Mouse (Mus musculus) embryonic facial prominence, embryonic 15.5 days (tissue): ENCODE data around the gene Uncx. TPM values are rescaled to one million over a fixed set of nuclear protein-coding genes. Genes with fewer than 3 reads are reported as not detected.
A peak's percentile ranks its signal among the peaks of the same experiment; 100 is the strongest.

Source experiments
- ATAC-seq: fragments of 200-750 bp; cut with Nextera tagmentation; 2 replicates; pipeline ENCODE4 v1.8.0; 2017; ENCODE audit warnings: low read depth, moderate TSS enrichment; ENCODE audit not compliant: insufficient number of reproducible peaks, low FRiP score, low TSS enrichment
- H3K27ac ChIP-seq: fragments of 300-500 bp; sonication (generic); replicated peaks from 2 replicates; pipeline ENCODE4 v1.5.1; 2015; ENCODE audit warnings: mild to moderate bottlenecking, inconsistent platforms
- H3K27me3 ChIP-seq: fragments of 300-500 bp; sonication (generic); 2 replicates; pipeline ENCODE4 v1.6.1; 2015; ENCODE audit warnings: inconsistent platforms
- H3K36me3 ChIP-seq: fragments of 300-500 bp; sonication (generic); 2 replicates; pipeline ENCODE4 v1.6.1; 2015; ENCODE audit warnings: mild to moderate bottlenecking, inconsistent platforms
- H3K4me1 ChIP-seq: fragments of 300-500 bp; sonication (generic); 2 replicates; pipeline ENCODE4 v1.6.1; 2015; ENCODE audit warnings: inconsistent platforms
- H3K4me2 ChIP-seq: fragments of 300-500 bp; sonication (generic); replicated peaks from 2 replicates; pipeline ENCODE4 v1.6.1; 2015; ENCODE audit warnings: mild to moderate bottlenecking, inconsistent platforms
- H3K4me3 ChIP-seq: fragments of 300-500 bp; sonication (generic); replicated peaks from 2 replicates; pipeline ENCODE4 v1.5.1; 2015; ENCODE audit warnings: mild to moderate bottlenecking, inconsistent platforms
- H3K9ac ChIP-seq: fragments of 300-500 bp; sonication (generic); 2 replicates; pipeline ENCODE4 v1.6.1; 2015; ENCODE audit warnings: inconsistent platforms
- H3K9me3 ChIP-seq: fragments of 300-500 bp; sonication (generic); replicated peaks from 2 replicates; pipeline ENCODE4 v1.6.1; 2016; ENCODE audit warnings: inconsistent platforms
- WGBS: fragments of 180-500 bp; shearing (Covaris S2); methylation state at CpG from one replicate; pipeline ENCODE4 v1.1.7; 2015; 5-methylcytosine and 5-hydroxymethylcytosine counted together
- polyA plus RNA-seq: library from polyadenylated mRNA; unstranded; fragments of >200 nt; fragmentation: Nextera tagmentation; extraction: Ambion mirVana; gene quantifications from 2 replicates; pipeline ENCODE4 v1.2.1, GENCODE M21; 2015

Uncx gene
- polyA plus RNA-seq, 1 experiment from 2014 or later: 9.8 TPM

GRCm38 (mm10) chr5:139543650-139544270 lies 466 bp downstream of the Uncx start:
- H3K27me3 ChIP-seq: peaks cover 97% of the 10 kb centered on the region
- no peak for ATAC-seq
- H3K9ac ChIP-seq: no peak overlapping the region
- no peaks in the 10 kb centered on the region for H3K9me3 ChIP-seq
- peaks cover 35% of the 10 kb centered on the region for H3K4me1 ChIP-seq
- peak overlapping the region; percentile 22 for H3K4me3 ChIP-seq
- H3K36me3 ChIP-seq: no peaks in the 10 kb centered on the region
- under 1% methylated on average over 71 of the region's 71 CpGs for WGBS
- no peak overlapping the region for H3K27ac ChIP-seq
- H3K4me2 ChIP-seq: peak overlapping the region; percentile 28; the same call in 1 of the 2 replicates

- H3K9me3 ChIP-seq: no peaks in the 10 kb centered on the region
- H3K4me3 ChIP-seq: 0 out of 2 replicates have a peak overlapping the region, but pooled peaks have one; percentile 4
- H3K27ac ChIP-seq: no peak overlapping the region
- no peak overlapping the region for H3K4me2 ChIP-seq
- WGBS: 1% methylated on average over 54 of the region's 54 CpGs
- H3K4me1 ChIP-seq: peaks cover 35% of the 10 kb centered on the region
- peaks cover 97% of the 10 kb centered on the region for H3K27me3 ChIP-seq
- ATAC-seq: no peak
- H3K36me3 ChIP-seq: no peaks in the 10 kb centered on the region
- H3K9ac ChIP-seq: no peak overlapping the region
Measured at GRCm38 (mm10) chr5:139544271-139545135, 1.2 kb downstream of the Uncx start.

DNA sequence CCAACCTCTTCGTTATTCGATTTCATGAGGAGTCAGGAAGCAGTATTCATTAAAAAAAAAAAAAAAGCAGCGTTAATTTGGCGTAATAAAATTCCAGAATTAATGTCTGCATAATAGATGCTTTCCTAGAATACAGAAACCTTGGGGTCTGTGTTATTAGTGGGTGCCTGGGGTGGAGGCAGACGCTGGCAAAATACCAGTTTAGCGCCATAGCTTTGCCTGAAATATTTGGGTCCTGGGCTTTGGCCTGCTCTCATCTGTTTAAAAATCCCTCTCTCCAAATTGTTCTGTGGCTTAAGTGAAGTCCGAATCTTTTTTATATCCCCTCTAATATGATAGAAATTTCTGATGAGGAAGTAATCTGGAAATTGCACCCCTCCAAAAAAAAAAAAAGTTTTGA lies 1.9 kb downstream of the Uncx start:
- 6% methylated on average over 7 of the region's 7 CpGs for WGBS
- H3K27me3 ChIP-seq: peaks cover 98% of the 10 kb centered on the region
- H3K4me3 ChIP-seq: no peak overlapping the region
- H3K27ac ChIP-seq: no peak overlapping the region
- H3K36me3 ChIP-seq: no peaks in the 10 kb centered on the region
- ATAC-seq: no peak
- H3K9ac ChIP-seq: no peak overlapping the region
- peaks cover 34% of the 10 kb centered on the region for H3K4me1 ChIP-seq
- no peak overlapping the region for H3K4me2 ChIP-seq
- H3K9me3 ChIP-seq: no peaks in the 10 kb centered on the region

DNA sequence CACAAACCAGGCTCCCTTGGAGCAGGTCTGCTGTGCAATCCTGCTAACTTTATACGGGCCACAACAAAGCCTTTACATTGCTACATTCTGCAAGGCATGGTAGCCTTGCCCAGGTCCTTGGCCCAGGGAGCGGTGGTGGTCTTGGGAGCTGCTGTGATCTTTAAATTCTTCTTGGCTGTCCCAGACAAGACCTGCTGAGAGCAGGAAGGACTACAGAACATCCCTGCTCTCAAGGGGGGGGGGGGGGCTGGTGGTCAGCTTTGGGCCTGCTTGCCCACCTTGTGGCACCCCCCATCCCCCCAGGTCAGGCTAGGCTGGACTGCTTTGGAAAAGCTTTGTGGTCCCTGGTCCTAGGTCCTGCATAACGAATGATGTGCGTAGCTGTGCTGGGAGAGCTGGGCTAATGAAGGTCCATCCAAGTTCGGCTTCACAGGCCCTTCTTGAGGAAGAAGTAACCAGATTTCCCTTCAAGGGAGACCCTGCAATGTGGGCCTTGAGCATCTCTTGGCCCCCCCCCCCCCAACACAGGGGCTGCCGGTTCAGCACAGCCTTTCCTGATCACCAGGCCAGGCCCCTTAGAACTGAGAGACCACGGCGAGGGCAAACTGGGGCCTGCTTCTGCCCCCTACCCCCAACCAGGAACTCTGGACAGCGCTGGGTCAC lies 2.5 kb downstream of the Uncx start:
- Histone ChIP-seq H3K4me1 (peaks cover 28% of the 10 kb centered on the region), H3K4me2 (no peak overlapping the region), H3K27me3 (peaks cover 98% of the 10 kb centered on the region), H3K36me3 (no peaks in the 10 kb centered on the region), H3K9ac (no peak overlapping the region), H3K4me3 (no peak overlapping the region), H3K9me3 (no peaks in the 10 kb centered on the region), H3K27ac (no peak overlapping the region)
- WGBS: 10% methylated on average over 9 of the region's 9 CpGs
- no peak for ATAC-seq

GRCm38 (mm10) chr5:139546336-139546770 lies 3.1 kb downstream of the Uncx start:
- WGBS: under 1% methylated on average over 26 of the region's 26 CpGs
- H3K4me2 ChIP-seq: no peak overlapping the region
- H3K4me1 ChIP-seq: peaks cover 26% of the 10 kb centered on the region
- H3K9me3 ChIP-seq: no peaks in the 10 kb centered on the region
- peaks cover 98% of the 10 kb centered on the region for H3K27me3 ChIP-seq
- H3K9ac ChIP-seq: no peak overlapping the region
- no peaks in the 10 kb centered on the region for H3K36me3 ChIP-seq
- no peak for ATAC-seq
- H3K4me3 ChIP-seq: no peak overlapping the region
- no peak overlapping the region for H3K27ac ChIP-seq

DNA sequence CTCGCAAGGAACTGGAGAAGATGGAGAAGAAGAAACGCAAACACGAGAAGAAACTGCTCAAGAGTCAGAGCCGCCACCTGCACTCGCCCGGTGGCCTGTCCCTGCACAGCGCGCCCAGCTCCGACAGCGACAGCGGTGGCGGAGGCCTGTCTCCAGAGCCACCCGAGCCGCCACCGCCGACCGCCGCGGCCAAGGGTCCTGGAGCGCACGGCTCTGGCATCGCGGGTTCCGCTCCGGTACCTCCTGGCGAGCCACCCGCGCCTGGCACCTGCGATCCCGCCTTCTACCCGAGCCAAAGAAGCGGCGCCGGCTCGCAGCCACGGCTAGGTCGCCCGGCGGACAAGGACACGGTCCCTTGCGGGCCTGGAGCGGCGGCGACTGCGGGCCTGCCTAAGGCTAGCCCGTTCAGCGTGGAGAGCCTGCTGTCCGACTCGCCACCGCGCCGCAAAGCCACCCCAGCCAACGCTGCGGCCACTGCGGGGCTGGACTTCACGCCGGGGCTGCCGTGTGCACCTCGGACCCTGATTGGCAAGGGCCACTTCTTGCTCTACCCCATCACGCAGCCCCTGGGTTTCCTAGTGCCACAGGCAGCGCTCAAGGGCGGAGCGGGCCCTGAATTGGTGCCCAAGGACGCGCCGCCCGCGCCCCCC lies 3.6 kb downstream of the Uncx start:
- H3K9ac ChIP-seq: no peak overlapping the region
- H3K4me2 ChIP-seq: no peak overlapping the region
- WGBS: under 1% methylated on average over 65 of the region's 68 CpGs
- ATAC-seq: no peak
- no peaks in the 10 kb centered on the region for H3K36me3 ChIP-seq
- peaks cover 26% of the 10 kb centered on the region for H3K4me1 ChIP-seq
- H3K27me3 ChIP-seq: peaks cover 98% of the 10 kb centered on the region
- H3K27ac ChIP-seq: no peak overlapping the region
- no peaks in the 10 kb centered on the region for H3K9me3 ChIP-seq
- peak overlapping the region; percentile 11; the same call in 1 of the 2 replicates for H3K4me3 ChIP-seq

DNA sequence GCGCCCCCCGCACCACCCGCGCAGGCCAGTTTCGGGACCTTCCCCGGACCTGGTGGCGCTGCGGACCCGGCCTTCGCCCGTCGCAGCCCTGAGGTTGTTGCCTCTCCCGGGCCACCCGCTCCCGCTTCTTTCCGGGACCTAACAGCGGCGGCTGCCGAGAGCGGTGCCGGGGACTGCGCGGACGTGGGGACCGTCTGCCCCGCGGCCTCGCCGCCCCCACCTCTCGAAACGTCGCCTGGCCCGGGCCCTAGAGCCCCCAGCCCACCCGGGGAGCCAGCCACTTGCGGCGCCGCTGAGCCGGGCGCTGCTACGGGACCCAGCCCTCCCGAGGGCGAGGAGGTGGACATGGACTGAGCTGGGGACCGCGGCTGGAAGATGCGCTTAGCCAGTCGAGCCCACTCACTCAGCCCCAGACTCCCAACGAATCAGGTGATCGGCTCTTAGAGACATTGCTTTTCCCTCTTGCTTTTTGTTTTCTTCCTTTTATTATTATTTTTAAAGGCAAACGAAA lies 4.2 kb downstream of the Uncx start:
- Histone ChIP-seq H3K4me3 (peak overlapping the region; percentile 11; the same call in 1 of the 2 replicates), H3K27ac (no peak overlapping the region)

DNA sequence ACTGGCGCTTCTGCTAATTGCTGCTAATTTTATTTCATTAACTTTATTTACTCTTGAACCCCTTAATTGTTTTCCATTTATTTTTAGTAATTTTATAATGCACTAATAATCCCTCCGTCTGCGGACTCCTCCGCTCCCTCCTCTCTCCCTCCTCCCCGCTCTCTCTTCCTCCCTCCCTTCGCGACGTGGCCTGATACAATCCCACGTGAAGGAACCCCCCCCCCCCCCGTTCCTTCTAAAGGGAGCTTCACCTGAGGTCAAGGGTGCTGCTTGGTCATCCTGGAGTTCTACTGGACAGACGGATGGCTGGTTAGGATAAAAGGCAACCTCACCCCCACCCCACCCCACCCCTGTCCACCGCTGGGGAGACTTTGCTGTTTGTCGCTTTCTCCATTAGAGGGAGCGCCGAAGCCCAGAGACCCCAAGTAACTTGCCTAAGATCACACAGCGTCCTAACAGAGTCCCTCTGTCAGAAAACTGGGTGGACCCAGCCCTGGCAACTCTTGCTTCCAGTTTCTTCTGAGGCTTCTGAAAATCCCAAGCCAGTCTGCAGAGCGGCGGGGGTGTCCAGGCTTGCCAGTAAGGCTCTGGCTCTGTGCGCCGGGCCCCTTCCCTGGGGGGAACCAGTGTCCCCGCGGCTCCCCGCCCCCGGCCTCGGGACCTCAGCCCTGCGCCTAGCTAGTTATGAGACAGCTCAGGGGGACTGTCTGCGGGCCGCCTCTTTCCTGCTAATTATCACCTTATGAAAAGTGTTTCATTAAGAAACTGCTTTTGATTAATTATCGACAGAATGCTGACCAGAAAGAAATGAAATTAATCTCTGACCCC lies 10.4 kb downstream of the Uncx start:
- H3K4me3 ChIP-seq: no peak overlapping the region

More for the DNA sequence above, 4.2 kb downstream of the Uncx start:
- no peak overlapping the region for H3K4me2 ChIP-seq
- H3K9ac ChIP-seq: no peak overlapping the region
- WGBS: under 1% methylated on average over 48 of the region's 49 CpGs
- H3K27me3 ChIP-seq: peaks cover 98% of the 10 kb centered on the region
- no peaks in the 10 kb centered on the region for H3K9me3 ChIP-seq
- peaks cover 26% of the 10 kb centered on the region for H3K4me1 ChIP-seq
- H3K36me3 ChIP-seq: no peaks in the 10 kb centered on the region
- no peak for ATAC-seq

DNA sequence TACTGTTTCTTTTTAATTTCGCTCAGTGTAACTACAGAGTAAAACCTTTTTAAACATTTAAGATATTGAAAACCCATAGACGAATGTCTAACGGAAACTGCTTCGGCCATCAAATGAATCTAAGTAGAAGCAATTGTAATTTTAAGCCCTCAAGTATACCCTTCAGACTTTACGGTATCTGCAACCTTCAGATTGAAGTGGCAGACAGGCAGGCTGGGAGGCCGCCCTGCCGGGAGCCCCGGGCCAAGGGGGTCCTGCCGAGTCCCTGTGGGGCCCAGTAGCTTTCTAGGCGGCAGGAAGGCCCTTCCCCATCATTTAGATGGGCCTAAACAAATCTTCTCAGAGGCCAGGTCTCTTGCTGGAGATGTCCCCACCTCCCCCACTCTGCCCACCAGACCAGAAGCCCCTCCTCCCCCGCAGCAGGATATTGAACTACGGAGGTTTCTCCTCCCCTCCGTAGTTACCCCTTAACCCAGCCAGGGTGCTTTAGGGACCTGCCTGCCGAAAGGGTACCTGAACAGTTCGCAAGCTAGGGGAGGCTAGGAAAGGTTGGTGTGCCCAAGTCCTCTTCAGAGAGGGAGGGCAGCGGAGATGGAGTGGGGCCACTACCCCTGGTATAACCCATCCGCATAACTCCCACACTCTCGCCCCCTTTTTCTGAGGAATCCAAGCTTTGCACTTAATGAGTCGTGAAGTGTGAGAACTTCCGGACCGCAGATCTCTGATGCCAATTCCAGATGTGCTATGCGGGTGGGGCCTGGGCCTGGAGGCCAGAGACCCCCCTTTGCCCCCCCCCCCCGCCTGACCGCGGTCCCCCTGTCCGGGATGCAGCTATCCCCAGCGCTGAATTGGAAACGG lies 11.4 kb downstream of the Uncx start:
- Histone ChIP-seq H3K36me3 (no peaks in the 10 kb centered on the region), H3K4me3 (no peak overlapping the region), H3K9me3 (no peaks in the 10 kb centered on the region), H3K9ac (no peak overlapping the region), H3K4me1 (peaks cover 8% of the 10 kb centered on the region; the same call in 1 of the 2 replicates), H3K4me2 (no peak overlapping the region), H3K27me3 (peaks cover 99% of the 10 kb centered on the region), H3K27ac (no peak overlapping the region)
- 2% methylated on average over 28 of the region's 28 CpGs for WGBS
- ATAC-seq: no peak

More for the DNA sequence above, 10.4 kb downstream of the Uncx start:
- no peak overlapping the region for H3K9ac ChIP-seq
- no peaks in the 10 kb centered on the region for H3K36me3 ChIP-seq
- no peaks in the 10 kb centered on the region for H3K9me3 ChIP-seq
- H3K4me2 ChIP-seq: no peak overlapping the region
- H3K27ac ChIP-seq: no peak overlapping the region
- H3K4me1 ChIP-seq: peaks cover 8% of the 10 kb centered on the region; the same call in 1 of the 2 replicates
- H3K27me3 ChIP-seq: peaks cover 99% of the 10 kb centered on the region
- ATAC-seq: no peak
- 2% methylated on average over 26 of the region's 29 CpGs for WGBS
